Mouse (Mus musculus): ENCODE results near the gene Nek11.

GRCm38 (mm10) chr9:105254076-105254475 lies 141.2 kb downstream of the Nek11 start:
- TF ChIP-seq POLR2A (IDR thresholded peaks at IDR 0.05; ENCODE audit: extremely low read depth, insufficient read depth, low read length): no peak
- TF ChIP-seq CTCF (IDR thresholded peaks at IDR 0.05; ENCODE audit: low read depth, low read length): no peak
